Mouse (Mus musculus) MEL (cell line): ENCODE data around the gene Kcnb1. TPM values are rescaled to one million over a fixed set of nuclear protein-coding genes. Genes with fewer than 3 reads are reported as not detected.

Source experiments
- DNase-seq: peaks from one replicate; pipeline ENCODE4 v3.0.0; 2011; ENCODE audit warnings: low read depth, low spot score
- H3K27ac ChIP-seq: 2 replicates; pipeline ENCODE4 v1.5.1; 2012; ENCODE audit warnings: low read depth, mild to moderate bottlenecking, control low read depth, low read length, moderate library complexity; ENCODE audit not compliant: control insufficient read depth
- H3K27me3 ChIP-seq, 2 experiments: fragments of 150-350 bp in 1 of 2; sonication (generic) in 1 of 2; 2 replicates each; pipeline ENCODE4 v1.6.1; 2012; ENCODE audit warnings: low read length in 2 of 2, mild to moderate bottlenecking in 2 of 2, improper control_type of control experiment in 1 of 2, moderate library complexity in 1 of 2; ENCODE audit not compliant: insufficient read depth in 2 of 2, control insufficient read depth in 1 of 2
- H3K36me3 ChIP-seq, 2 experiments: 2 replicates each; pipeline ENCODE4 v1.6.1; 2012 to 2014; ENCODE audit warnings: low read length in 2 of 2, improper control_type of control experiment in 1 of 2, inconsistent platforms in 1 of 2, mild to moderate bottlenecking in 1 of 2; ENCODE audit not compliant: insufficient read depth in 2 of 2, control insufficient read depth in 1 of 2
- H3K4me1 ChIP-seq, 2 experiments: fragments of 150-350 bp in 1 of 2; sonication (generic) in 1 of 2; 2 replicates each; pipeline ENCODE4 v1.6.1; 2012; ENCODE audit warnings: low read length in 2 of 2, improper control_type of control experiment in 1 of 2, mild to moderate bottlenecking in 1 of 2; ENCODE audit not compliant: insufficient read depth in 2 of 2, control insufficient read depth in 1 of 2
- H3K4me3 ChIP-seq, 2 experiments: fragments of 150-350 bp in 1 of 2; sonication (generic) in 1 of 2; 2 replicates each; pipeline ENCODE4 v1.5.1; 2012; ENCODE audit warnings: low read depth in 2 of 2, low read length in 2 of 2, mild to moderate bottlenecking in 2 of 2, moderate library complexity in 2 of 2, control low read depth in 1 of 2, improper control_type of control experiment in 1 of 2; ENCODE audit not compliant: control insufficient read depth in 1 of 2, insufficient read depth in 1 of 2
- H3K79me2 ChIP-seq: 2 replicates; pipeline ENCODE4 v1.6.1; 2012; ENCODE audit warnings: mild to moderate bottlenecking, low read length, moderate library complexity; ENCODE audit not compliant: control insufficient read depth, poor library complexity, insufficient read depth
- H3K9ac ChIP-seq: 2 replicates; pipeline ENCODE4 v1.6.1; 2012; ENCODE audit warnings: low read depth, mild to moderate bottlenecking, control low read depth, low read length, moderate library complexity; ENCODE audit not compliant: control insufficient read depth, poor library complexity, severe bottlenecking
- H3K9me3 ChIP-seq: fragments of 150-350 bp; sonication (generic); replicated peaks from 2 replicates; pipeline ENCODE4 v1.6.1; 2012; ENCODE audit warnings: mild to moderate bottlenecking, low read length, improper control_type of control experiment, moderate library complexity; ENCODE audit not compliant: insufficient read depth
- ELF1 ChIP-seq: IDR thresholded peaks from 2 replicates; pipeline ENCODE4 v1.6.1; 2014; ENCODE audit warnings: low read depth, mild to moderate bottlenecking, inconsistent platforms, low read length, improper control_type of control experiment, moderate library complexity
- HCFC1 ChIP-seq: IDR thresholded peaks from 2 replicates; pipeline ENCODE4 v1.6.1; 2012; ENCODE audit warnings: low read depth, mild to moderate bottlenecking, inconsistent platforms, low read length, improper control_type of control experiment, moderate library complexity
- JUND ChIP-seq: IDR thresholded peaks from 2 replicates; pipeline ENCODE4 v1.6.1; 2011; ENCODE audit warnings: low read depth, mild to moderate bottlenecking, improper control_type of control experiment, low read length
- KAT2A ChIP-seq: conservative IDR thresholded peaks from 2 replicates; pipeline ENCODE4 v1.6.1; 2012; ENCODE audit warnings: low read depth, low read length, improper control_type of control experiment, inconsistent platforms
- MAFK ChIP-seq: IDR thresholded peaks from 2 replicates; pipeline ENCODE4 v1.6.1; 2011; ENCODE audit warnings: low read depth, mild to moderate bottlenecking, low read length, improper control_type of control experiment, borderline replicate concordance
- MYB ChIP-seq: IDR thresholded peaks from 2 replicates; pipeline ENCODE4 v1.6.1; 2011; ENCODE audit warnings: mild to moderate bottlenecking, low read depth, low read length, improper control_type of control experiment
- NELFE ChIP-seq: IDR thresholded peaks from 2 replicates; pipeline ENCODE4 v1.6.1; 2011; ENCODE audit warnings: low read depth, low read length, improper control_type of control experiment
- POLR2A ChIP-seq, 2 experiments: IDR thresholded peaks; 2 replicates each; pipeline ENCODE4 v1.6.1; 2011 to 2012; ENCODE audit warnings: low read length in 2 of 2, mild to moderate bottlenecking in 2 of 2, control low read depth in 1 of 2, improper control_type of control experiment in 1 of 2, low read depth in 1 of 2, moderate library complexity in 1 of 2; ENCODE audit not compliant: control insufficient read depth in 1 of 2, insufficient read depth in 1 of 2, poor library complexity in 1 of 2
- POLR2AphosphoS5 ChIP-seq: IDR thresholded peaks from 2 replicates; pipeline ENCODE4 v1.6.1; 2012; ENCODE audit warnings: low read depth, borderline replicate concordance, mild to moderate bottlenecking, inconsistent platforms, low read length, moderate library complexity, mixed read lengths
- TCF12 ChIP-seq: IDR thresholded peaks from 2 replicates; pipeline ENCODE4 v1.6.1; 2014; ENCODE audit warnings: low read depth, mild to moderate bottlenecking, inconsistent platforms, low read length, improper control_type of control experiment, moderate library complexity
- UBTF ChIP-seq: IDR thresholded peaks from 2 replicates; pipeline ENCODE4 v1.6.1; 2012; ENCODE audit warnings: low read depth, mild to moderate bottlenecking, inconsistent platforms, low read length, improper control_type of control experiment, moderate library complexity, borderline replicate concordance; ENCODE audit not compliant: insufficient read depth
- USF2 ChIP-seq, 2 experiments: IDR thresholded peaks; 2 replicates each; pipeline ENCODE4 v1.6.1; 2011 to 2012; ENCODE audit warnings: improper control_type of control experiment in 2 of 2, low read length in 2 of 2, borderline replicate concordance in 1 of 2, inconsistent platforms in 1 of 2, low read depth in 1 of 2, mild to moderate bottlenecking in 1 of 2; ENCODE audit not compliant: insufficient read depth in 1 of 2
- polyA plus RNA-seq, 2 experiments: library from polyadenylated mRNA; stranded (reverse) in 1 of 2; unstranded in 1 of 2; fragments of >175 nt in 1 of 2; fragments of >200 nt in 1 of 2; gene quantifications; 2 replicates each; pipeline versions ENCODE4 v1.2.1 to v1.2.4; 2012; ENCODE audit warnings: low replicate concordance in 2 of 2, low read depth in 1 of 2; ENCODE audit not compliant: insufficient read length in 2 of 2, insufficient read depth in 1 of 2, missing spikeins in 1 of 2
- total RNA-seq: library from RNA; depleted of rRNA; stranded (reverse); fragments of 300-350 nt; gene quantifications from 2 replicates; pipeline ENCODE4 v1.2.3, GENCODE M21; 2012

The Kcnb1 gene
- total and polyA plus RNA-seq, 3 experiments, result 0.39 to 3.6 TPM; not detected in 1

DNA sequence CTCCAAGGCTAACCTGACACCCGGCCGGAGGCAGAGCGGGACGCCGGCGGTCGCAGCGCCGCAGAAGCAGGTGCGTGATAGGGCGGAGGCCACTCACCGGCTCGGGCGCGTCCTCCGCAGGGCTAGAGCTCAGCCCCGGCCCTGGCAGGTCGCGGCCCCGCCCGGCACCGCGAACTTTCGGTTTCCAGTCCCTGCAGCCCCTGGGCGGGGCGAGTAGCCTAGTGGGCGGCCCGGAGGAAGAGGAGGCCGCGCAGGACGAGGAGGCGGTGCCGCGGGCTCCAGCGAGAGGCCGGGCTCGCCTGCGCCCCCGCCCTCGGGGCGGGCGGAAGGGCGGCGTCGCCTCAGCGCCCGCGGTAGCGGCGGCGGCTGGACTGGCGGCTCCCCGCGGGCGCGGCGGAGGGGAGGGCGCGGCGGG lies 127.5 kb downstream of the Kcnb1 start:
- peaks cover 15 to 16% of the 10 kb centered on the region in 2 experiments for H3K36me3 ChIP-seq
- peaks cover 0 to 6% of the 10 kb centered on the region in 2 experiments; a peak in 2 of 4 replicates for H3K4me1 ChIP-seq
- H3K79me2 ChIP-seq, result peaks cover 48% of the 10 kb centered on the region
- peak overlapping the region; percentile 76 for H3K27ac ChIP-seq
- peak overlapping the region; percentile 79 to 91 for H3K4me3 ChIP-seq
- H3K9me3 ChIP-seq, result no peaks in the 10 kb centered on the region
- peak overlapping the region; percentile 97 for H3K9ac ChIP-seq
- DNase-seq, result peak; percentile 94
- TF ChIP-seq UBTF (peak; percentile 70; the same call in 1 of the 2 replicates), POLR2A (IDR thresholded peaks at IDR 0.05; ENCODE audit: control insufficient read depth in 1 of 2, insufficient read depth in 1 of 2, low read depth in 1 of 2, low read length in 2 of 2, poor library complexity in 1 of 2) (peak in 1 of 2 experiments; percentile 95; a peak in 2 of 4 replicates), TCF12 (no peak), USF2 (IDR thresholded peaks at IDR 0.05; ENCODE audit: borderline replicate concordance in 1 of 2, insufficient read depth in 1 of 2, low read depth in 1 of 2, low read length in 2 of 2) (no peak)
- H3K27me3 ChIP-seq, result no peaks in the 10 kb centered on the region

DNA sequence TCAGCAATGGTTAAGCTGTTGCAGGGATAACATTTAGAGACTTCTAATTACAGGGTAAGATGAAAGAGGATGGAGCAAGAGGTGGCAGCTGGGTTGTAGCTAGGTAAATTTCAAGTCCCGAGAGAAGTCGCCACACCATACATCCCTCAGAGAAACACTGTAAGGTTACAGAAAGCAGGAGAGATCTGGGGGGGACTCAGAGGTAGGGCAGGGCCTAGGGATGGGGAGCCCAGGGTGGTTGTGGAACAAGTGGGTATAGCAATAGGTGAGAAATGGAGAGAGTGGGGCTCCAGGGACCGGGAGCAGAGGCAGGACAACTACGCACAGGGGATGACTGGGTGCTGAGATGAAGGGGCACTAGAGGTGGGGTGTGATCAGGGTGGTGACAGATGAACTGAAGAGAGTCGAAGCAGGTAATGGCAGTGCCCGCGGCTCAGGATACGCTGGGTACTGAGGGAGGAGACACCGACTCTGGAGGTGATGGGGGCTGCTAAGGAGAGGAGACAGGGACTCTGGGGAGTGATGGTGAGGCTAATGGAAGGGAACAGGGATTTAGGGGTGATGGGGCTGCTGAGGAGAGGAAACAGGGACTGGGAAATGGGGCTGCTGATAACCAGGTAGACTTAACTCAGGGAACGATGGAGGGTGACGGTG lies 128.4 kb downstream of the Kcnb1 start:
- no peak overlapping the region for H3K27ac ChIP-seq
- H3K4me3 ChIP-seq, result peak overlapping the region; percentile 79 to 82
- H3K79me2 ChIP-seq, result peaks cover 48% of the 10 kb centered on the region
- peak; percentile 33 for DNase-seq
- no peaks in the 10 kb centered on the region for H3K9me3 ChIP-seq
- H3K4me1 ChIP-seq, result peaks cover 0 to 6% of the 10 kb centered on the region in 2 experiments; a peak in 2 of 4 replicates
- H3K36me3 ChIP-seq, result peaks cover 15 to 16% of the 10 kb centered on the region in 2 experiments
- TF ChIP-seq MAFK, result no peak
- no peak for TF ChIP-seq KAT2A
- no peak for TF ChIP-seq MYB
- no peak for TF ChIP-seq ELF1
- TF ChIP-seq HCFC1, result no peak
- no peak for TF ChIP-seq POLR2A (IDR thresholded peaks at IDR 0.05; ENCODE audit: control insufficient read depth in 1 of 2, insufficient read depth in 1 of 2, low read depth in 1 of 2, low read length in 2 of 2, poor library complexity in 1 of 2)
- TF ChIP-seq NELFE, result no peak
- H3K9ac ChIP-seq, result peak overlapping the region; percentile 97
- H3K27me3 ChIP-seq, result no peaks in the 10 kb centered on the region

DNA sequence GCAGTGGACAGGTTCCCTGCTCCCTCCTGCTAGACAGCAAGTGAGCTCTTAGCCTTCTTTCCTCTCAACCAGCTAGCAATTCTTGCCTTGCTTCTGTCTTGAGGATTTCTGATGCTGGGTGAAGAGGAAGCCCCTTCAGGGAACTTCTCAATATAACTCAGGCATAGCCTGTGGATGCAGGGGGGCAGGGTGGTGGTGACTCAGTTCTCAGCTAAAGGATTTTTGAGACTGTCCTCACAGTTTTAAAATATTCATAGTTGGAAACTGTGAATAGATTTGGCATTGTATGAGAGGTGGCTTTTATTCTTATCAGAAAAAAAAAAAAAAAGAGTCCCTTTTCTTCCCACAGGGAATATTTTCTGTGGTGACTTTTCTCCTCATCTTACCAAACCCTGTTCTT lies 129.2 kb downstream of the Kcnb1 start:
- no peak for TF ChIP-seq HCFC1
- no peak for TF ChIP-seq JUND
- no peak for TF ChIP-seq POLR2AphosphoS5
- TF ChIP-seq, all 39 proteins: peak for 0
- H3K36me3 ChIP-seq, result peaks cover 15 to 16% of the 10 kb centered on the region in 2 experiments
- peaks cover 0 to 6% of the 10 kb centered on the region in 2 experiments; a peak in 2 of 4 replicates for H3K4me1 ChIP-seq
- no peaks in the 10 kb centered on the region for H3K9me3 ChIP-seq
- H3K27ac ChIP-seq, result no peak overlapping the region
- peak overlapping the region; percentile 11; the same call in 1 of the 2 replicates for H3K9ac ChIP-seq
- DNase-seq, result peak; percentile 39
- no peak overlapping the region; a peak in 1 of 4 replicates for H3K4me3 ChIP-seq
- no peaks in the 10 kb centered on the region for H3K27me3 ChIP-seq
- H3K79me2 ChIP-seq, result peaks cover 48% of the 10 kb centered on the region
